Mouse (Mus musculus) kidney, postnatal 0 days (tissue): Measurements from ENCODE around the gene 1700015F17Rik. TPM values are rescaled to one million over a fixed set of nuclear protein-coding genes. Genes with fewer than 3 reads are reported as not detected.

Source experiments
- ATAC-seq: fragments of 200-750 bp; cut with Nextera tagmentation; replicated peaks from 2 replicates; pipeline ENCODE4 v1.8.0; 2017; ENCODE audit warnings: low read depth, moderate number of reproducible peaks, moderate TSS enrichment, moderate library complexity; ENCODE audit not compliant: low FRiP score
- DNase-seq: peaks from one replicate; pipeline ENCODE4 v3.0.0-alpha.2; 2016; ENCODE audit warnings: low spot score
- H3K27ac ChIP-seq: fragments of 300-500 bp; sonication (generic); 2 replicates; pipeline ENCODE4 v1.5.1; 2014; ENCODE audit warnings: mild to moderate bottlenecking
- H3K27me3 ChIP-seq: fragments of 300-500 bp; sonication (generic); 2 replicates; pipeline ENCODE4 v1.6.1; 2014; ENCODE audit warnings: low read length, mixed read lengths; ENCODE audit not compliant: insufficient read depth
- H3K36me3 ChIP-seq: fragments of 300-500 bp; sonication (generic); 2 replicates; pipeline ENCODE4 v1.6.1; 2014; ENCODE audit warnings: low read length, mixed read lengths; ENCODE audit not compliant: insufficient read depth
- H3K4me1 ChIP-seq: fragments of 300-500 bp; sonication (generic); replicated peaks from 2 replicates; pipeline ENCODE4 v1.6.1; 2014; ENCODE audit warnings: antibody characterized with exemption, low read length, mixed read lengths; ENCODE audit not compliant: insufficient read depth
- H3K4me2 ChIP-seq: fragments of 300-500 bp; sonication (generic); 2 replicates; pipeline ENCODE4 v1.6.1; 2014; ENCODE audit warnings: mild to moderate bottlenecking, low read length, moderate library complexity, mixed read lengths
- H3K4me3 ChIP-seq: fragments of 300-500 bp; sonication (generic); replicated peaks from 2 replicates; pipeline ENCODE4 v1.5.1; 2014; ENCODE audit warnings: low read depth, low read length
- H3K9ac ChIP-seq: fragments of 300-500 bp; sonication (generic); 2 replicates; pipeline ENCODE4 v1.6.1; 2014; ENCODE audit warnings: low read depth, low read length
- H3K9me3 ChIP-seq: fragments of 300-500 bp; sonication (generic); replicated peaks from 2 replicates; pipeline ENCODE4 v1.6.1; 2016; ENCODE audit warnings: low read length, inconsistent platforms, mixed read lengths
- CTCF ChIP-seq: IDR thresholded peaks from 2 replicates; pipeline ENCODE4 v1.5.1; 2016; ENCODE audit warnings: antibody characterized with exemption, low read depth, mild to moderate bottlenecking, moderate library complexity
- WGBS: fragments of 180-500 bp; shearing (Covaris S2); extraction: QIAGEN DNeasy Blood & Tissue Kit; methylation state at CpG from one replicate; pipeline ENCODE4 v1.1.7; 2014; 5-methylcytosine and 5-hydroxymethylcytosine counted together
- polyA plus RNA-seq: library from polyadenylated mRNA; unstranded; fragments of >200 nt; fragmentation: Nextera tagmentation; extraction: Ambion mirVana; gene quantifications from 2 replicates; pipeline ENCODE4 v1.2.1, GENCODE M21; 2015

The 1700015F17Rik gene
- polyA plus RNA-seq = not detected in 2 replicates

GRCm38 (mm10) chr5:5479043-5479442, at the start of gene 1700015F17Rik:
1700015F17Rik (minus strand) TSS chr5:5479143.
- H3K27me3 ChIP-seq = no peaks in the 10 kb centered on the region
- no peaks in the 10 kb centered on the region for H3K4me1 ChIP-seq
- H3K27ac ChIP-seq = no peak within 1 kb of the TSS
- ATAC-seq (no peak), DNase-seq (no peak)
- H3K9me3 ChIP-seq = no peaks in the 10 kb centered on the region
- no peak within 1 kb of the TSS for H3K9ac ChIP-seq
- H3K4me3 ChIP-seq = no peak within 1 kb of the TSS
- TF ChIP-seq CTCF = no peak
- no peak within 1 kb of the TSS for H3K4me2 ChIP-seq
- 91% methylated on average over 6 of the region's 6 CpGs for WGBS
- no peaks in the 10 kb centered on the region for H3K36me3 ChIP-seq

DNA sequence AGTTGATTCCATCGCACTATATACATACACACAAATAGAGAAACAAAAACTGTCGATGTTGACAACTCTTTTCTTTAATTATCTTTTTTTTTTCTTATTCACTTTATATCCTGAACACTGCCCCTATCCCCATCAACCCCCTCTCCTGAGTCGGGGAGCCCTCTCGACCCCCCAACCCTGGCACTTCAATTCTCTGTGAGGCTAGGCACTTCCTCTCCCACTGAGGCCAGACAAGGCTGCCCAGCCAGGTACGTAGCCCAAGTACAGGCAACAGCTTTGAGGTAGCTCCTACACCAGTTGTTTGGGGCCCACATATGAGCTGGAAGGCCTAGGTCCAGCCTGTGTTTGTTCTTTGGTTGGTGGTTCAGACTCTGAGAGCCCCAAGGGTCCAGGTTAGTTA, 36.5 kb upstream of the 1700015F17Rik start:
- Histone ChIP-seq H3K27me3 (no peaks in the 10 kb centered on the region), H3K27ac (no peak overlapping the region), H3K4me2 (no peak overlapping the region), H3K36me3 (no peaks in the 10 kb centered on the region), H3K4me3 (no peak overlapping the region), H3K9ac (no peak overlapping the region), H3K4me1 (no peaks in the 10 kb centered on the region), H3K9me3 (no peaks in the 10 kb centered on the region)
- DNase-seq = no peak
- TF ChIP-seq CTCF = no peak
- 79% methylated on average over 5 of the region's 5 CpGs for WGBS
- ATAC-seq = no peak

DNA sequence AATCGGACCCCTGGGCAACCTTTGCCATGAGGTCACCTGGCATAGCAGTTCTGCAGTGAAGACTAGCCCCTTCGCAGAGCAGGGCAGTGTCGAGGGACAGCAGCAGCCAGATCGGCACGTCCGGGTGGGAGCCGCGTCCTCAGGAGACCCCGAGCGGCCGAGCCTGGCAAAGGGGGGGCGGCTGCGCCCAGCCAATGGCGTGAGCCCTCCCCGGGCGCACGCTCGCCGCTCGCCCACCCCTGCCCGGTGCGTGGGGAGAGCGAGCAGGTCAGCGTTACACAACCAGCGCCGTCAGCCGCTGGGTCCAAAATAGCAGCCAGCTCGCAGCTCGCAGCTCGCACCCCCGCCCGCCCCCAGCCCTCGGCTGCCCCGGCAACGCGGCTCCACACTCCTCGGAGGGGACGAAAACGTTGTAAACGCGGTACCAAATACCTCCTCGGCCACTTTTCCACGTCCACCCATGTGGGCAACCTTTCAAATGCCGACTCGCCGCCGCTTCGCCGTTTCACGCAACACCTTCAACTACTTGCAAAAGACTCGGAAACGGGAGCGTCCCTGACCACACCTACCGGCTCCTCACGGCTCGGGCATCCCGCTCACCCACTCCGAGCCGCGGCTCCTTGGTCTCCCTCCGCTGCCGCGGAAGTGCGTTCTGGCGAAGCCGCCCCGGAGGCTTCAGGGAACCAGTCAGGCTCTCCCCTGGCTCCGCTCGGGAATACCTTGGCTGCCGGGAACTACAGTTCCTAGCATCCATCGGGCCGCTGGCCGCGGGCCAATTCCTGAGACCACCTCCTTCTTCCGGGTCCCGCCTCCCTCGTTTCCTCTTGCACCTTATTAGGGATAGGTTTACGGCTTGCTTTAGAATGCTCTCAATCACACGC, 35.5 kb upstream of the 1700015F17Rik start, which contains the start of gene Cldn12:
Gene Cldn12, minus strand, starts transcription at position 763 of the 881 bp plus-strand sequence.
- ATAC-seq (peak; percentile 97), DNase-seq (peak; percentile 98)
- no peak for TF ChIP-seq CTCF
- Histone ChIP-seq H3K4me3 (peak within 1 kb of the TSS; percentile 86), H3K9me3 (no peaks in the 10 kb centered on the region), H3K4me1 (no peaks in the 10 kb centered on the region), H3K4me2 (peak within 1 kb of the TSS; percentile 83), H3K9ac (peak within 1 kb of the TSS; percentile 72), H3K27ac (peak within 1 kb of the TSS; percentile 88), H3K27me3 (no peaks in the 10 kb centered on the region), H3K36me3 (peaks cover 3% of the 10 kb centered on the region; the same call in 1 of the 2 replicates)
- under 1% methylated on average over 78 of the region's 79 CpGs for WGBS

GRCm38 (mm10) chr5:5511401-5511800, 32.5 kb upstream of the 1700015F17Rik start:
- Histone ChIP-seq H3K36me3 (peaks cover 7% of the 10 kb centered on the region; the same call in 1 of the 2 replicates), H3K4me1 (no peaks in the 10 kb centered on the region), H3K4me3 (no peak overlapping the region), H3K9ac (no peak overlapping the region), H3K27ac (no peak overlapping the region), H3K4me2 (no peak overlapping the region), H3K9me3 (no peaks in the 10 kb centered on the region), H3K27me3 (no peaks in the 10 kb centered on the region)
- DNase-seq (no peak), ATAC-seq (no peak)
- 89% methylated on average over 3 of the region's 3 CpGs for WGBS
- no peak for TF ChIP-seq CTCF

DNA sequence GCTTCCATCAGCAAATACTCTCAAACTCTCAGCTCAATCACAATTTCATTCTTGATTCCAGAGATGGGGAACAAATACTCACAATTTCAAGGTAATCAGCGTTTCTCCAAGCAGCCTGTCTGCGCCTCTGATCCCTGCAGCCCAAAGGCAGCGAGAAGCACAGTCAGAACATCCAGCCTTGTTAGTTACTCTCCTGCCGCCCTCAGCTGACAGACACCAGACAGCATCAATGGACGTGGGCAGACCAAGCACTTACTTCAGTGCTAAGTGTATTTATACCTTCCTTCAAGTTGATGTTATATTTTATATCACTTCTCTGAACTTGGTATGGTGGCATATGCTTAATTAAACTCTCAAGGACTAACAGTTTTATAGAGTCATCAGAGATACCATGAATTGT, 32.0 kb upstream of the 1700015F17Rik start:
- Histone ChIP-seq H3K9ac (no peak overlapping the region), H3K27ac (no peak overlapping the region), H3K27me3 (no peaks in the 10 kb centered on the region), H3K4me3 (no peak overlapping the region), H3K4me2 (no peak overlapping the region), H3K36me3 (peaks cover 7% of the 10 kb centered on the region; the same call in 1 of the 2 replicates), H3K9me3 (no peaks in the 10 kb centered on the region), H3K4me1 (no peaks in the 10 kb centered on the region)
- no peak for ATAC-seq
- TF ChIP-seq CTCF = no peak
- no peak for DNase-seq
- 89% methylated on average over 5 of the region's 5 CpGs for WGBS

DNA sequence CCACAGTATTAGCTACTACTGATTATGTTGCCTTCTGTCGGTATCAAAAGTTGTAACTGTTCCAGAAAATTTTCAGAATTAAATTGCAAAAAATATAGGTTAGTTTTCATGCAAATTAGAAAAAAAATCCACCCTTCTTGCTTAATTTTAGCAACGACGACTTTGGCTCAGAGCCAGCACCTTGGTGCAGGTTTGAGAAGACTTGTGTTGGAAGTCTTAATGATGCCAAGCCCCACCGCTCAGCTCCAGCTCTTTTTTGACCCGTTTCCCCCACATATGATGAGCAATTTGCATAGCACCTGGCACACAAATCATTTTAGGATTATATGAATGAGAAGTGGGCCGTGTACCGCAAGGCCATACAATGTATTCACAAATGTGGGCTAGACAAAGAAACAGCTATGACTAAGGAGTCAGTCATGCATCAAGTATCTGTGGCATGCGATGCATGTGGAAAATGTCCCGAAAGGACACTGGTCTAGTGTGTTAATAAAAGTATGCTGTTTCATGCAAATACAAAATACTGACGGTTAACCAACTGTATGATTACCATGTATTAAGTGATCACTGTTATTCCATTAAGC, 31.5 kb upstream of the 1700015F17Rik start:
- DNase-seq (no peak), ATAC-seq (no peak)
- H3K36me3 ChIP-seq = peaks cover 7% of the 10 kb centered on the region; the same call in 1 of the 2 replicates
- WGBS = 68% methylated on average over 10 of the region's 10 CpGs
- no peak overlapping the region for H3K4me2 ChIP-seq
- no peak overlapping the region for H3K27ac ChIP-seq
- H3K4me1 ChIP-seq = no peaks in the 10 kb centered on the region
- no peak overlapping the region for H3K4me3 ChIP-seq
- H3K27me3 ChIP-seq = no peaks in the 10 kb centered on the region
- no peak for TF ChIP-seq CTCF
- no peaks in the 10 kb centered on the region for H3K9me3 ChIP-seq
- no peak overlapping the region for H3K9ac ChIP-seq
